Mouse (Mus musculus) stomach, postnatal 0 days (tissue): ENCODE results near the gene Cnr2. TPM values are rescaled to one million over a fixed set of nuclear protein-coding genes. Genes with fewer than 3 reads are reported as not detected.

ENCODE experiments used
- ATAC-seq: fragments of 200-750 bp; cut with Nextera tagmentation; 2 replicates; pipeline ENCODE4 v1.8.0; 2017; ENCODE audit not compliant: low FRiP score, low TSS enrichment
- DNase-seq: peaks from one replicate; pipeline ENCODE4 v3.0.0-alpha.2; 2016; ENCODE audit warnings: low spot score
- H3K27ac ChIP-seq: fragments of 300-500 bp; sonication (generic); replicated peaks from 2 replicates; pipeline ENCODE4 v1.5.1; 2014; ENCODE audit warnings: mild to moderate bottlenecking, control low read depth
- H3K27me3 ChIP-seq: fragments of 300-500 bp; sonication (generic); 2 replicates; pipeline ENCODE4 v1.6.1; 2014; ENCODE audit warnings: low read length; ENCODE audit not compliant: control insufficient read depth, insufficient read depth
- H3K36me3 ChIP-seq: fragments of 300-500 bp; sonication (generic); 2 replicates; pipeline ENCODE4 v1.6.1; 2014; ENCODE audit warnings: low read length, mixed read lengths; ENCODE audit not compliant: control insufficient read depth, insufficient read depth
- H3K4me1 ChIP-seq: fragments of 300-500 bp; sonication (generic); replicated peaks from 2 replicates; pipeline ENCODE4 v1.6.1; 2014; ENCODE audit warnings: antibody characterized with exemption; ENCODE audit not compliant: control insufficient read depth, insufficient read depth
- H3K4me2 ChIP-seq: fragments of 300-500 bp; sonication (generic); replicated peaks from 2 replicates; pipeline ENCODE4 v1.6.1; 2014; ENCODE audit warnings: low read depth, mild to moderate bottlenecking, control low read depth, moderate library complexity
- H3K4me3 ChIP-seq: fragments of 300-500 bp; sonication (generic); 2 replicates; pipeline ENCODE4 v1.5.1; 2014; ENCODE audit warnings: low read depth, low read length, control low read depth
- H3K9ac ChIP-seq: fragments of 300-500 bp; sonication (generic); 2 replicates; pipeline ENCODE4 v1.6.1; 2014; ENCODE audit warnings: mild to moderate bottlenecking, low read length, control low read depth, mixed read lengths
- H3K9me3 ChIP-seq: fragments of 300-500 bp; sonication (generic); 2 replicates; pipeline ENCODE4 v1.6.1; 2016; ENCODE audit warnings: low read length; ENCODE audit not compliant: control insufficient read depth
- CTCF ChIP-seq: IDR thresholded peaks from 2 replicates; pipeline ENCODE4 v1.5.1; 2016; ENCODE audit warnings: antibody characterized with exemption, low read depth, mild to moderate bottlenecking, moderate library complexity
- EP300 ChIP-seq: optimal IDR thresholded peaks from 2 replicates; pipeline ENCODE3; 2016; ENCODE audit warnings: antibody characterized with exemption
- WGBS: fragments of 180-500 bp; shearing (Covaris S2); extraction: QIAGEN DNeasy Blood & Tissue Kit; methylation state at CpG from one replicate; pipeline ENCODE4 v1.1.7; 2014; 5-methylcytosine and 5-hydroxymethylcytosine counted together
- polyA plus RNA-seq: library from polyadenylated mRNA; unstranded; fragments of >200 nt; fragmentation: Nextera tagmentation; extraction: Ambion mirVana; gene quantifications from 2 replicates; pipeline ENCODE4 v1.2.1, GENCODE M21; 2015

Cnr2 gene
- polyA plus RNA-seq, 1 experiment from 2014 or later, result 0.11 TPM

DNA sequence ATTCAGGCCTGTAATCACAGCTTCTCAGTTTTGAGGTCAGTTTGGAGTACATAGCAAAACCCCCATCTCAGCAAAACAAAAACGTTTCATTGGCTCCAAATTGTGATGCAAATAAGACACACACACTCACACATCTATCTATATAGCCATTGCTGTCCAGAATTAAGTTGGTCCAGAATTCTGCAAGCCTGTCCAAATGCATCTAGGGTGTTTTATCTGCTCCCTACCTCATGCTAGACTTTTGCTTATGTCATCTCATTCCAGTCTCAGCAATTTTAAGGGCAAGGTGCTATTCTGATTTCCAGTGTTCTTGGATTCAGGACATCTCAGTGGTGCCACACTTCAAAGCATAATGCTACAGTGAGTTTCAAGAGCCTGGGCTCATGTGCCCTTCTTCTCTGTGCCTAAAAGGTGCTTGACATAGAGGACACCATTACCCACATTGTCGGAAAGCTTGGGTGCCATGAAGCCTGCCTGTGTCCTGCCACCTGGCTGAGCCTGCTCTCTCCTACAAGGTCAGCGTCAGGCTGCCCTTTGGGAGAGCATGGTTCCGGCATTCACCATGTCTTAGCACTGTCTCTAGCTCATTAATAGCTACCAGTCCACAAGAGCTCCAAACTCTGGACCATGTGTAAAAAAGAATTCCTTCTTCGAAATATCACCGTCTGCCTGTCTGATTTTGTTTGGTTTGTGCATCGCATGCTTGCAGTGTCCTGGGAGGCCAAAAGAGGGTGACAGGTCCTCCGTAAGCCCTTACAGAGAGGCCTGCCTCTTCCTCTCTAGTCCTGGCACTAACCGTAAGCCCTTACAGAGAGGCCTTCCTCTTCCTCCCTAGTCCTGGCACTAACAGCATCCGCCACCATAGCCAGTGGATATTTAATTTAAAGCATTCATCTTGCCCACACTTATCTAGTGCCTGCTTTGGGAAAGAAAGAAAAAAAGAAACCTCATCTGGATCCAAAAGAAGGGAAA lies 20.3 kb upstream of the Cnr2 start:
- H3K36me3 ChIP-seq, result no peaks in the 10 kb centered on the region
- no peak overlapping the region for H3K4me2 ChIP-seq
- DNase-seq (no peak), ATAC-seq (no peak)
- no peaks in the 10 kb centered on the region for H3K27me3 ChIP-seq
- TF ChIP-seq CTCF (no peak; the same call in 1 of the 2 replicates), EP300 (no peak)
- 75% methylated on average over 10 of the region's 10 CpGs for WGBS
- no peaks in the 10 kb centered on the region for H3K9me3 ChIP-seq
- peak overlapping the region; percentile 100 for H3K27ac ChIP-seq
- peaks cover 18% of the 10 kb centered on the region; the same call in 1 of the 2 replicates for H3K4me1 ChIP-seq
- H3K4me3 ChIP-seq, result no peak overlapping the region
- no peak overlapping the region for H3K9ac ChIP-seq

DNA sequence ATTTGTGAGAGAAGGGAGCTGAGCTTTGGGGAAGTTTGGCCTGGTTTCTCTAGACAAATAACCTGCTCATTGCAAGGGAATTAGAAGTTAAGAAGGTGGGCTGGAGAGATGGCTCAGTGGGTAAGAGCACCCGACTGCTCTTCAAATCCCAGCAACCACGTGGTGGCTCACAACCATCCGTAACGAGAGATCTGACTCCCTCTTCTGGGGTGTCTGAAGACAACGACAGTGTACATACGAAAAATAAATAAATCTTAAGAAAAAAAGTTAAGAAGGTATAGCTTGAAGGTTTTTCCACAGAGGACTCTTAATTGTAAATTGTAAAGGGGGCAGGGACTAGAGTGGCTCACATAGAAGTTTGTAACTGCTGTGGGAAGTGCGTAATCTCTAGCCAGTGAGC lies 19.6 kb upstream of the Cnr2 start:
- Histone ChIP-seq H3K27me3 (no peaks in the 10 kb centered on the region), H3K9ac (no peak overlapping the region), H3K4me1 (peaks cover 18% of the 10 kb centered on the region; the same call in 1 of the 2 replicates), H3K9me3 (no peaks in the 10 kb centered on the region), H3K4me3 (no peak overlapping the region), H3K27ac (peak overlapping the region; percentile 86), H3K4me2 (peak overlapping the region; percentile 47; the same call in 1 of the 2 replicates), H3K36me3 (no peaks in the 10 kb centered on the region)
- ATAC-seq, result no peak
- TF ChIP-seq CTCF (peak; percentile 28; the same call in 1 of the 2 replicates), EP300 (no peak)
- no peak for DNase-seq
- WGBS, result 27% methylated on average over 7 of the region's 7 CpGs

DNA sequence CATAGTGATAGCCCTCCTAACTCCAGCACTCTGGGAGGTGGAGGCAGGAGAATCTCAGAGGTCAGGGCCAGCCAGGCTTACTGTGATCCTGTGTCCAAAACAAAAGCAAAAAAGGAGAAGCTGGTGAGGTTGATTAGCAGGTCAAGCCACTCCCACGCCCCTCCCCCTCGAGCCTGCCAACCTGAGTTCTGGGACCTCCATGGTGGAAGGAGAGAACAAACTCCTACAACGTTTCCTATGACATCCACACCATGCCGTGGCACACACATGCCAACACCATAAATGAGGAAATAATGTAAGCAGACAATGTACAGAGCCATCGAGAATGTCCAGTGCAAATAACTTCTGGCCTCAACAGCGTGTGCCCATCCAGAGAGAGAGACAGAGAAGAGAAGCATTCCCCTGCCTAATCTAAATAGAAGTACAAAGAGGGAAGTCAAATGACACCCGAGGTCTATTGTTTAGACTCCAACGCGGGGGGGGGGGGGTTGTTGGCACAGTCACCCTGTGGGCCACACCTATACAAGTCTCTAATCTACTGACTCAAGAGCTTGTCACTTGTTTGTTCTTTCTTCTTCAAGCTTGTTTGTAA lies 19.1 kb upstream of the Cnr2 start:
- 3% methylated on average over 9 of the region's 9 CpGs for WGBS
- TF ChIP-seq EP300 (no peak), CTCF (no peak)
- Histone ChIP-seq H3K4me2 (peak overlapping the region; percentile 47), H3K27me3 (no peaks in the 10 kb centered on the region), H3K27ac (peak overlapping the region; percentile 86), H3K4me1 (peaks cover 18% of the 10 kb centered on the region; the same call in 1 of the 2 replicates), H3K9ac (peak overlapping the region; percentile 41), H3K9me3 (no peaks in the 10 kb centered on the region), H3K4me3 (peak overlapping the region; percentile 18), H3K36me3 (no peaks in the 10 kb centered on the region)
- ATAC-seq (peak; percentile 42; the same call in 1 of the 2 replicates), DNase-seq (peak; percentile 67)

DNA sequence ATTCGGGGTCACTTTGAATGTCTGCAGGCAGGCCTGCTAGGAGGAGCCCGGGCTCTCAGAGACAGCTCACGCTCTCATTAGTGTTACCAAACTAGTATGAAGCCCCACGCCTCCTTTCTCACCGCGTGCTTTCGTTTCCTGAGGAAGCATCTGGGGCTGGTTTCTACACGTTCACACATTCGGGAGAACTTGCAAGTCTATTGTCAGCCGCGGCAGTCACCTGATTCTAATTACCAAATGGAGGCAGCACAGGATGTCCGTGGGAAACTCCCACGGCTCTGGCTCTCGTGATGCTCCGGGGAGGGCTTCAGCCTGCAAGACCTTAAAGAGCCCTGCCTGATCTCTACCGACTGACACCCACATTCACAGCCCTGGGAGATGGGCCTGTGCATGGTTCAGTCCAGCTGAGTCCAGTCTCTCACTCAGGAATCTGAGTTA lies 18.6 kb upstream of the Cnr2 start:
- H3K4me3 ChIP-seq, result peak overlapping the region; percentile 18
- H3K9me3 ChIP-seq, result no peaks in the 10 kb centered on the region
- H3K36me3 ChIP-seq, result no peaks in the 10 kb centered on the region
- peak overlapping the region; percentile 41 for H3K9ac ChIP-seq
- ATAC-seq, result peak; percentile 22
- H3K27ac ChIP-seq, result peak overlapping the region; percentile 86
- peak overlapping the region; percentile 47 for H3K4me2 ChIP-seq
- TF ChIP-seq CTCF (no peak), EP300 (peak; percentile 32)
- H3K4me1 ChIP-seq, result peaks cover 18% of the 10 kb centered on the region; the same call in 1 of the 2 replicates
- peak; percentile 74 for DNase-seq
- H3K27me3 ChIP-seq, result no peaks in the 10 kb centered on the region
- 1% methylated on average over 16 of the region's 16 CpGs for WGBS

DNA sequence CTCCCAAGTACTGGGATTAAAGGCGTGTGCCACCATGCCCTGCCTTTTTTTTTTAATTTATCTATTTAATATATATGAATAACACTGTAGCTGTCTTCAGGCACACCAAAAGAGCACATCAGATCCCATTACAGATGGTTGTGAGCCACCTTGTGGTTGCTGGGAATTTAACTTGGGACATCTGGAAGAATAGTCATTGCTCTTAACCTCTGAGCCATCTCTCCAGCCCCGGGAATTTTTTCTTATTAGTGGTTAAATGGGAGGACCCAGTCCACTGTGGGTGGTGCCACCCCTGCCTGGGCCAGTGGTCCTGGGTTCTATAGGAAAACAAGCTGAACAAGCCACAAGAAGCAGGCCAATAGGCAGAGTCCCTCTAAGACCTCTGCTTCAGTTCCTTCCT lies 17.5 kb upstream of the Cnr2 start:
- Histone ChIP-seq H3K27me3 (no peaks in the 10 kb centered on the region), H3K4me2 (no peak overlapping the region), H3K9me3 (no peaks in the 10 kb centered on the region), H3K4me1 (peaks cover 18% of the 10 kb centered on the region; the same call in 1 of the 2 replicates), H3K36me3 (no peaks in the 10 kb centered on the region), H3K9ac (no peak overlapping the region), H3K4me3 (no peak overlapping the region), H3K27ac (no peak overlapping the region)
- ATAC-seq (no peak), DNase-seq (no peak)
- TF ChIP-seq EP300 (no peak), CTCF (peak; percentile 68)
- 54% methylated on average over 2 of the region's 2 CpGs for WGBS
